In the genomic region with DNA sequence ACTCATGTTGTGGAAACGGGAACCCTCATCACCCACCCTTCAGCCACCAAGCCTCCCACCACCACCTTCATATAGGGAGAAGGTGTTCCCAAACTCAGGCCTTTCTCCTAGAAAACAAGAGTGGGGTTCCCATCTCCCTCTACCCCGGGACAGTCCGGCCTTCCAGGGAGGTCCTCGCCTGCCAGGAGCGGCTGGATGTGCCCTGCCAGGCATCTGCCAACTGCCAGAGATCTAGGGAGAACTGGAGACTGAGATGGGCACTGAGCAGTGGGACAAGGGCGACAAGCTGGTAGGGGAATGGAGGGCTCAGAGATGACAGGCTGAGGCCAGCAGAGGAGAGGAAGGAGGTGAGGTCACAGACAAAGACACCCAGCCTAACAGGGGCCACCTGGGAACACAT, we compare ENCODE assay signal across 18 mouse cellular contexts. TPM values are rescaled to one million over a fixed set of nuclear protein-coding genes. Genes with fewer than 3 reads are reported as not detected.
DNase-seq lines count a peak whose midpoint lies in the region; ATAC-seq and TF ChIP-seq lines count a peak whose summit lies in the region.
"Had no signal": no experiment of that assay in that cellular context is flagged by ENCODE, and none has a peak within 500 bp of the region (broad histone marks: within the 10 kb centered on the region; RNA-seq: fewer than 3 reads in every experiment).

No protein-coding gene starts in this region.

- peaks cover 11% of the 10 kb centered on the region; the same call in 1 of the 2 replicates for H3K27me3 ChIP-seq in heart, embryonic 12.5 days (replicated peaks)
- peaks cover 44% of the 10 kb centered on the region for H3K27me3 ChIP-seq in liver, embryonic 13.5 days
- no peaks in the 10 kb centered on the region for H3K27me3 ChIP-seq in forebrain, postnatal 0 days (ENCODE audit: insufficient read depth, low read length)

- no peak for ATAC-seq in heart, embryonic 12.5 days (ENCODE audit: insufficient number of reproducible peaks, low FRiP score)
- no peak for ATAC-seq in liver, embryonic 13.5 days (ENCODE audit: low read depth)
- no peak for ATAC-seq in forebrain, postnatal 0 days
- no peak for ATAC-seq in inflammation-experienced regulatory T-cells, adult 6 months
- ATAC-seq in monocyte, adult 5-6 weeks (replicated peaks; ENCODE audit: insufficient number of reproducible peaks, low FRiP score, low TSS enrichment, poor library complexity, severe bottlenecking), result no peak

- peaks cover 88% of the 10 kb centered on the region for H3K4me1 ChIP-seq in heart, embryonic 12.5 days (replicated peaks)
- H3K4me1 ChIP-seq in liver, embryonic 13.5 days (replicated peaks), result peaks cover 96% of the 10 kb centered on the region
- peaks cover 30% of the 10 kb centered on the region for H3K4me1 ChIP-seq in forebrain, postnatal 0 days (ENCODE audit: insufficient read depth)

- no peak overlapping the region for H3K4me2 ChIP-seq in heart, embryonic 12.5 days
- H3K4me2 ChIP-seq in liver, embryonic 13.5 days, result no peak overlapping the region
- no peak overlapping the region for H3K4me2 ChIP-seq in forebrain, postnatal 0 days (ENCODE audit: low read depth)
- H3K4me2 ChIP-seq: neural tube, embryonic 12.5 days had no signal

- no peak overlapping the region for H3K4me3 ChIP-seq in heart, embryonic 12.5 days
- H3K4me3 ChIP-seq in liver, embryonic 13.5 days (replicated peaks), result no peak overlapping the region
- no peak overlapping the region for H3K4me3 ChIP-seq in forebrain, postnatal 0 days (ENCODE audit: low read depth, low read length)
- H3K4me3 ChIP-seq: neural tube, embryonic 12.5 days had no signal

- H3K27ac ChIP-seq in heart, embryonic 12.5 days (ENCODE audit: poor library complexity, severe bottlenecking), result no peak overlapping the region
- peak overlapping the region; percentile 99 for H3K27ac ChIP-seq in liver, embryonic 13.5 days
- peak overlapping the region; percentile 48 for H3K27ac ChIP-seq in forebrain, postnatal 0 days (ENCODE audit: low read depth, low read length)
- H3K27ac ChIP-seq: liver, embryonic 14.5 days; neural tube, embryonic 12.5 days had no signal

- WGBS in heart, embryonic 12.5 days, result 84% methylated on average over 6 of the region's 6 CpGs
- 85% methylated on average over 6 of the region's 6 CpGs for WGBS in liver, embryonic 13.5 days (ENCODE audit: insufficient replicate concordance)
- 74% methylated on average over 6 of the region's 6 CpGs for WGBS in forebrain, postnatal 0 days

- H3K36me3 ChIP-seq in heart, embryonic 12.5 days, result no peaks in the 10 kb centered on the region
- H3K36me3 ChIP-seq in liver, embryonic 13.5 days, result no peaks in the 10 kb centered on the region
- H3K36me3 ChIP-seq in forebrain, postnatal 0 days (ENCODE audit: insufficient read depth), result peaks cover 3% of the 10 kb centered on the region; the same call in 1 of the 2 replicates
- H3K36me3 ChIP-seq: neural tube, embryonic 12.5 days had no signal

- H3K9ac ChIP-seq in heart, embryonic 12.5 days, result 0 out of 2 replicates have a peak overlapping the region, but pooled peaks have one; percentile 4
- H3K9ac ChIP-seq in liver, embryonic 13.5 days, result peak overlapping the region; percentile 30; the same call in 1 of the 2 replicates
- no peak overlapping the region for H3K9ac ChIP-seq in forebrain, postnatal 0 days
- H3K9ac ChIP-seq: liver, embryonic 14.5 days; neural tube, embryonic 12.5 days had no signal

- DNase-seq in heart, adult 9 months (ENCODE audit: low spot score in 2 of 2), result no peak
- no peak for DNase-seq in liver, embryonic 13.5 days
- no peak for DNase-seq in liver
- no peak for DNase-seq in forebrain, postnatal 0 days
- DNase-seq: adrenal gland, postnatal 36 days; cerebellum, adult 8-10 months; kidney, adult 2 months; kidney, postnatal 25 days; lung, postnatal 36 days; right cerebral cortex, postnatal 14 days; thymus, postnatal 25 days had no signal

- TF ChIP-seq CTCF in forebrain, postnatal 0 days (IDR thresholded peaks at IDR 0.05; ENCODE audit: low read depth), result no peak

- H3K9me3 ChIP-seq in heart, embryonic 12.5 days (replicated peaks), result no peaks in the 10 kb centered on the region
- no peaks in the 10 kb centered on the region for H3K9me3 ChIP-seq in liver, embryonic 13.5 days (replicated peaks)
- no peaks in the 10 kb centered on the region for H3K9me3 ChIP-seq in forebrain, postnatal 0 days (ENCODE audit: low read length)
- H3K9me3 ChIP-seq: neural tube, embryonic 12.5 days had no signal

RNA-seq across cellular contexts. Expression of a gene that starts 11.2 kb away (rescaled TPM):
- 5.4 and 6.9 TPM in 2 replicates for polyA plus RNA-seq in heart, embryonic 12.5 days (2016; fragmentation: Nextera tagmentation; extraction: Ambion mirVana)
- 9.6 and 10.0 TPM in 2 replicates for polyA plus RNA-seq in liver, embryonic 13.5 days (2015; fragmentation: Nextera tagmentation; extraction: Ambion mirVana)
- not detected in 2 replicates for total RNA-seq in forebrain, postnatal 0 days (2014; rRNA removed)
- polyA plus RNA-seq in forebrain, postnatal 0 days (2015; fragmentation: Nextera tagmentation; extraction: Ambion mirVana), result 0.56 and 1.0 TPM in 2 replicates
- 10 to 100 TPM; 11.7 to 25.0 (median 21.7) TPM for polyA plus RNA-seq in inflammation-experienced regulatory T-cells, adult 6 months (2017; shearing (Covaris generic))
- total RNA-seq in monocyte, adult 5-6 weeks (2017), result 6.4 to 8.9 TPM (median 8.2 TPM) in 3 replicates
- total RNA-seq: layer of hippocampus, postnatal 10 days; midbrain, postnatal 0 days had no signal

RNA-seq across cellular contexts. Expression of a gene that starts 32.7 kb away (rescaled TPM):
- polyA plus RNA-seq in heart, embryonic 12.5 days (2016; fragmentation: Nextera tagmentation; extraction: Ambion mirVana), result 18.1 and 19.7 TPM in 2 replicates
- polyA plus RNA-seq in liver, embryonic 13.5 days (2015; fragmentation: Nextera tagmentation; extraction: Ambion mirVana), result 61.2 and 61.3 TPM in 2 replicates
- total RNA-seq in forebrain, postnatal 0 days (2014; rRNA removed), result 2.2 and 2.7 TPM in 2 replicates
- 2.4 and 2.5 TPM in 2 replicates for polyA plus RNA-seq in forebrain, postnatal 0 days (2015; fragmentation: Nextera tagmentation; extraction: Ambion mirVana)
- polyA plus RNA-seq in inflammation-experienced regulatory T-cells, adult 6 months (2017; shearing (Covaris generic)), result 1 to 10 TPM in 2 of 3 experiments, under 1 TPM in 1; 0.20 to 2.7 (median 1.3) TPM
- 41.7 to 46.2 TPM (median 45.0 TPM) in 3 replicates for total RNA-seq in monocyte, adult 5-6 weeks (2017)

RNA-seq across cellular contexts. Expression of a gene that starts 46.3 kb away (rescaled TPM):
- 20.9 and 21.3 TPM in 2 replicates for polyA plus RNA-seq in heart, embryonic 12.5 days (2016; fragmentation: Nextera tagmentation; extraction: Ambion mirVana)
- polyA plus RNA-seq in liver, embryonic 13.5 days (2015; fragmentation: Nextera tagmentation; extraction: Ambion mirVana), result 6.9 and 7.6 TPM in 2 replicates
- total RNA-seq in forebrain, postnatal 0 days (2014; rRNA removed), result 65.9 and 78.2 TPM in 2 replicates
- polyA plus RNA-seq in forebrain, postnatal 0 days (2015; fragmentation: Nextera tagmentation; extraction: Ambion mirVana), result 14.6 and 14.7 TPM in 2 replicates
- polyA plus RNA-seq in inflammation-experienced regulatory T-cells, adult 6 months (2017; shearing (Covaris generic)), result 1 to 10 TPM; 9.2 to 9.5 (median 9.4) TPM
- 29.0 to 50.5 TPM (median 36.3 TPM) in 3 replicates for total RNA-seq in monocyte, adult 5-6 weeks (2017)

RNA-seq across cellular contexts. Expression of a gene that starts 47.9 kb away (rescaled TPM):
- 46.2 and 49.5 TPM in 2 replicates for polyA plus RNA-seq in heart, embryonic 12.5 days (2016; fragmentation: Nextera tagmentation; extraction: Ambion mirVana)
- 45.9 and 46.8 TPM in 2 replicates for polyA plus RNA-seq in liver, embryonic 13.5 days (2015; fragmentation: Nextera tagmentation; extraction: Ambion mirVana)
- total RNA-seq in forebrain, postnatal 0 days (2014; rRNA removed), result 89.5 and 94.8 TPM in 2 replicates
- 59.8 and 67.5 TPM in 2 replicates for polyA plus RNA-seq in forebrain, postnatal 0 days (2015; fragmentation: Nextera tagmentation; extraction: Ambion mirVana)
- 10 to 100 TPM; 28.0 to 61.1 (median 55.5) TPM for polyA plus RNA-seq in inflammation-experienced regulatory T-cells, adult 6 months (2017; shearing (Covaris generic))
- 40.1 to 46.6 TPM (median 44.7 TPM) in 3 replicates for total RNA-seq in monocyte, adult 5-6 weeks (2017)
